Mouse (Mus musculus): ENCODE results near the gene G3bp1. TPM values are rescaled to one million over a fixed set of nuclear protein-coding genes. Genes with fewer than 3 reads are reported as not detected.

Gene G3bp1
- 18.4 and 18.7 TPM in 2 replicates for polyA plus RNA-seq (2012; rRNA removed)

GRCm38 (mm10) chr11:55469048-55469843, at the start of gene G3bp1:
Gene G3bp1 (plus strand): TSS chr11:55469685.

GRCm38 (mm10) chr11:55422978-55423377, 46.5 kb upstream of the G3bp1 start, which contains the start of gene Sparc:
Gene Sparc (minus strand): TSS chr11:55423183.

GRCm38 (mm10) chr11:55461019-55461645, 8.4 kb upstream of the G3bp1 start, which contains the start of gene Atox1:
Gene Atox1 (minus strand): TSS chr11:55461239.

Other genes starting within 250 kb of the G3bp1 start
- gene Fat2, start 133.1 kb upstream of the G3bp1 start, polyA plus RNA-seq (2012; rRNA removed) = not detected in 2 replicates
- gene Sparc, start 46.5 kb upstream of the G3bp1 start, polyA plus RNA-seq (2012; rRNA removed) = 138 and 147 TPM in 2 replicates
- 135 and 147 TPM in 2 replicates for gene Atox1, start 8.4 kb upstream of the G3bp1 start, polyA plus RNA-seq (2012; rRNA removed)
- gene Glra1, start 138.5 kb downstream of the G3bp1 start, polyA plus RNA-seq (2012; rRNA removed) = not detected in 2 replicates

Data from liver, embryonic 18 days (tissue).